Mouse (Mus musculus) brain, embryonic 14.5 days (tissue): ENCODE results near the gene Mettl24.

Experiments
- CTCF ChIP-seq: fragments of 200-500 bp; IDR thresholded peaks from 2 replicates; pipeline ENCODE4 v1.5.1; 2012; ENCODE audit warnings: inconsistent platforms, mild to moderate bottlenecking, moderate library complexity, borderline replicate concordance; ENCODE audit not compliant: insufficient read depth, insufficient read length; ENCODE audit errors: extremely low read depth
- POLR2A ChIP-seq: fragments of 200-500 bp; IDR thresholded peaks from 2 replicates; pipeline ENCODE4 v1.6.1; 2012; ENCODE audit warnings: mild to moderate bottlenecking, inconsistent platforms, borderline replicate concordance; ENCODE audit not compliant: poor library complexity, insufficient read depth, insufficient read length, severe bottlenecking; ENCODE audit errors: extremely low read depth

DNA sequence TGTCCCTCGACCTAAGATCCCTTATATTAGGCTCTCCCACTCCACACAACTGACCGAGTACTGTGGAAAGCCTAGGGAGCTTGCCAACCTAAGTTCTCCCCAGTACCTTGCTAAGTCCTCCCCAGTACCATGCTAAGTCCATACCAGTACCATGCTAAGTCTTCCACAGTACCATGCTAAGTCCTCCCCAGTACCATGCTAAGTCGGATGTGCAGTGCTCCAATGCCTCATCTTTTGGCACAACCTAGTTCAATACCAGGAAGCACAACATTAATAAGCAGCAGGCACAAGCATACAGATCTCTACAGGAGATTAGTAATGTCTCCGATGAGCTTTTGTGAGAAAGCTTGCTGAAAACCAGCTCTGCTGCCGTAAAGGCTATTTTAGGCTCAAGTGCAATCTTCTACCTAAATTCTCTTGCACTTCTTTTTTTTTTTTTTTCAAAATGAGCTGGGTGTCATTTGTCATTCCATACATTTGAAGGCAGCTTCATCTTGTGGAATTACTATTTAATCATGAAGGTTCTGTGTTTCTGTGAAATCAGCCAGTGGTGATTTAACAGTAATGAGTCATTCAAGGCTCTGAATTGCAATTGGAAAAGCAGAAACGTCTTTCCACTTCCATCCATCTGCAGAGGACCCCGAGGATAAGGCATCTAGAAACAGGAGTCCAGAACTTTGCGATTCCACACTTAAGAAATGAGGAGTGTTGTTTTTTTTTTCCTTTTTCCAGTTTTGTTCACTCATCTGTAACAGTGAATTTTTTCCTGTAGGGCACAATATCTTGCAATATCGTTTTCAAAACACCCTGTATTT lies 77.3 kb downstream of the Mettl24 start:
- TF ChIP-seq CTCF (no peak), POLR2A (no peak)
